Comparison of ENCODE assay signal across 7 mouse cellular contexts in the genomic region with DNA sequence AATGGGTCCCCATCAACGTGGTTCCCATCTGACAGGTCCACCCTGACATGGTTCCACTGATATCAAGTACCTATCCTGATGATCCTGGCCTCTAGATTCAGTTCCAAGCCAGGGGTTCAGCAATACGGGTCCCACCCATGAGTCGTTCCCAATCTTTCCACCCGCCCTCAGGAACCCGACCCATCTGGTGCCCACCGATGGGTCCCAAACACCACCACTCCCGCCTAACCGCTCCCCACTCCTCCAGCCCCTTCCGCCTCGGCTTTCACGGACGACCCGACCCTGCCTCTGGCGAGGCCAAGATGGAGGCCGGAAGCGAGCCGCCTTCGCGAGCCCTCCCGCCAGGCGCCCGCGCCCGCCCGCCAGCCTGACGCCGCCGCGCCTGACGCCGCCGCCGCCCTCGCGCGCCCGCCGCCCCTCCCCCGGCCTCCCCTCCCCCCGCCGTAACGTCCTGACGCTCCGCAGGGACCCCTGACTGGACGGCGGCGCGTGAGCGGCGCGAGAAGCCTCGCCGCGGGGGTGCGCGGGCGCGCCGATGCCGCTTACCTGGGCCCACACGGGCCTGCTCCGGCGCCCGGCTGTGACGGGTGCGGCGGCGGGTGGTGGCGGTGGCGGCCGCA. TPM values are rescaled to one million over a fixed set of nuclear protein-coding genes. Genes with fewer than 3 reads are reported as not detected.
DNase-seq lines count a peak whose midpoint lies in the region; ATAC-seq lines count a peak whose summit lies in the region.

No protein-coding gene starts in this region.

- peak overlapping the region; percentile 59 for H3K4me3 ChIP-seq in intestine, embryonic 14.5 days (ENCODE audit: low read depth, low read length)
- H3K4me3 ChIP-seq in limb, embryonic 13.5 days: peak overlapping the region; percentile 63
- peak overlapping the region; percentile 79 for H3K4me3 ChIP-seq in midbrain, embryonic 15.5 days

- peaks cover 12% of the 10 kb centered on the region; the same call in 1 of the 2 replicates for H3K36me3 ChIP-seq in intestine, embryonic 14.5 days (ENCODE audit: control insufficient read depth, insufficient read depth, low read length)
- H3K36me3 ChIP-seq in limb, embryonic 13.5 days: peaks cover 22% of the 10 kb centered on the region
- H3K36me3 ChIP-seq in midbrain, embryonic 15.5 days (replicated peaks): no peaks in the 10 kb centered on the region; the same call in 1 of the 2 replicates

- ATAC-seq in intestine, embryonic 14.5 days (replicated peaks; ENCODE audit: low FRiP score, low TSS enrichment, low read depth): peak; percentile 87
- ATAC-seq in limb, embryonic 13.5 days (ENCODE audit: low FRiP score, low read depth): peak; percentile 82
- peak; percentile 86 for ATAC-seq in midbrain, embryonic 15.5 days (replicated peaks)

- no peaks in the 10 kb centered on the region for H3K9me3 ChIP-seq in intestine, embryonic 14.5 days (ENCODE audit: control insufficient read depth, low read length)
- no peaks in the 10 kb centered on the region for H3K9me3 ChIP-seq in limb, embryonic 13.5 days
- no peaks in the 10 kb centered on the region for H3K9me3 ChIP-seq in midbrain, embryonic 15.5 days

- H3K27ac ChIP-seq in intestine, embryonic 14.5 days (ENCODE audit: low read depth): peak overlapping the region; percentile 89
- H3K27ac ChIP-seq in limb, embryonic 13.5 days: peak overlapping the region; percentile 94
- H3K27ac ChIP-seq in midbrain, embryonic 15.5 days: peak overlapping the region; percentile 98

- H3K4me2 ChIP-seq in intestine, embryonic 14.5 days (ENCODE audit: low read length): peak overlapping the region; percentile 91
- peak overlapping the region; percentile 68 for H3K4me2 ChIP-seq in limb, embryonic 13.5 days (replicated peaks)
- peak overlapping the region; percentile 61 for H3K4me2 ChIP-seq in midbrain, embryonic 15.5 days

- peak; percentile 71 for DNase-seq in adipocyte (ENCODE audit: low spot score)
- DNase-seq in cerebellum, postnatal 36 days: peak; percentile 79 to 85
- peak; percentile 86 for DNase-seq in gastrocnemius, postnatal 10 days
- DNase-seq in intestine, embryonic 14.5 days (ENCODE audit: low spot score): peak; percentile 92
- peak; percentile 76 to 77 for DNase-seq in spleen, adult 18-20 months

- peaks cover 13% of the 10 kb centered on the region for H3K4me1 ChIP-seq in intestine, embryonic 14.5 days (replicated peaks; ENCODE audit: control insufficient read depth, insufficient read depth, low read length)
- peaks cover 16% of the 10 kb centered on the region for H3K4me1 ChIP-seq in limb, embryonic 13.5 days
- peaks cover 24% of the 10 kb centered on the region for H3K4me1 ChIP-seq in midbrain, embryonic 15.5 days

- WGBS in intestine, embryonic 14.5 days: 0% methylated on average over 36 of the region's 71 CpGs
- WGBS in limb, embryonic 13.5 days: under 1% methylated on average over 41 of the region's 71 CpGs
- WGBS in midbrain, embryonic 15.5 days: under 1% methylated on average over 35 of the region's 71 CpGs

- H3K9ac ChIP-seq in intestine, embryonic 14.5 days (ENCODE audit: low read length): peak overlapping the region; percentile 79
- H3K9ac ChIP-seq in limb, embryonic 13.5 days: peak overlapping the region; percentile 87
- H3K9ac ChIP-seq in midbrain, embryonic 15.5 days: peak overlapping the region; percentile 92

- H3K27me3 ChIP-seq in intestine, embryonic 14.5 days (replicated peaks; ENCODE audit: control insufficient read depth, insufficient read depth, low read length): no peaks in the 10 kb centered on the region
- H3K27me3 ChIP-seq in limb, embryonic 13.5 days: no peaks in the 10 kb centered on the region
- H3K27me3 ChIP-seq in midbrain, embryonic 15.5 days (replicated peaks): no peaks in the 10 kb centered on the region

RNA-seq across cellular contexts. Expression of a gene that starts 0.4 kb away (rescaled TPM):
- 10 to 100 TPM in 1 of 2 experiments, 1 to 10 TPM in 1; 9.1 to 11.0 TPM for total RNA-seq in gastrocnemius, postnatal 10 days (2021)
- 16.4 and 16.6 TPM in 2 replicates for polyA plus RNA-seq in intestine, embryonic 14.5 days (2014; fragmentation: Nextera tagmentation; extraction: Ambion mirVana)
- polyA plus RNA-seq in limb, embryonic 13.5 days (2015; fragmentation: Nextera tagmentation; extraction: Ambion mirVana): 16.5 and 17.8 TPM in 2 replicates
- polyA plus RNA-seq in midbrain, embryonic 15.5 days (2015; fragmentation: Nextera tagmentation; extraction: Ambion mirVana): 18.1 and 19.4 TPM in 2 replicates

RNA-seq across cellular contexts. Expression of a gene that starts 26.9 kb away (rescaled TPM):
- total RNA-seq in gastrocnemius, postnatal 10 days (2021): 1 to 10 TPM; 1.1 to 1.6 TPM
- polyA plus RNA-seq in intestine, embryonic 14.5 days (2014; fragmentation: Nextera tagmentation; extraction: Ambion mirVana): 56.5 and 63.9 TPM in 2 replicates
- polyA plus RNA-seq in limb, embryonic 13.5 days (2015; fragmentation: Nextera tagmentation; extraction: Ambion mirVana): 0.84 and 3.3 TPM in 2 replicates
- 1,443 and 1,470 TPM in 2 replicates for polyA plus RNA-seq in midbrain, embryonic 15.5 days (2015; fragmentation: Nextera tagmentation; extraction: Ambion mirVana)

RNA-seq across cellular contexts. Expression of a gene that starts 32.1 kb away (rescaled TPM):
- total RNA-seq in gastrocnemius, postnatal 10 days (2021): 10 to 100 TPM; 21.1 to 23.0 TPM
- polyA plus RNA-seq in intestine, embryonic 14.5 days (2014; fragmentation: Nextera tagmentation; extraction: Ambion mirVana): 53.7 and 57.1 TPM in 2 replicates
- 43.2 and 48.8 TPM in 2 replicates for polyA plus RNA-seq in limb, embryonic 13.5 days (2015; fragmentation: Nextera tagmentation; extraction: Ambion mirVana)
- polyA plus RNA-seq in midbrain, embryonic 15.5 days (2015; fragmentation: Nextera tagmentation; extraction: Ambion mirVana): 44.1 and 50.0 TPM in 2 replicates

RNA-seq across cellular contexts. Expression of a gene that starts 45.6 kb away (rescaled TPM):
- total RNA-seq in gastrocnemius, postnatal 10 days (2021): 1 to 10 TPM; 3.2 to 4.0 TPM
- polyA plus RNA-seq in intestine, embryonic 14.5 days (2014; fragmentation: Nextera tagmentation; extraction: Ambion mirVana): 2.6 and 2.8 TPM in 2 replicates
- 1.6 and 1.8 TPM in 2 replicates for polyA plus RNA-seq in limb, embryonic 13.5 days (2015; fragmentation: Nextera tagmentation; extraction: Ambion mirVana)
- 0.40 and 0.66 TPM in 2 replicates for polyA plus RNA-seq in midbrain, embryonic 15.5 days (2015; fragmentation: Nextera tagmentation; extraction: Ambion mirVana)

Comparison
In these comparisons a context has a peak if more than half of its experiments do, and no peak if none do; other contexts are left out.
1. Peak in every context shown above with its lines: DNase-seq, ATAC-seq, H3K4me3 ChIP-seq and H3K27ac ChIP-seq.
2. RNA of a gene that starts 26.9 kb away (polyA plus RNA-seq): 1,443 to 1,470 TPM in midbrain, embryonic 15.5 days and 56.5 to 63.9 TPM in intestine, embryonic 14.5 days; 0.84 to 3.3 TPM in limb, embryonic 13.5 days; every median in the first group is over 10 times any median in the second.